Mouse (Mus musculus) left cerebral cortex, adult 9 months (tissue): ENCODE measurements around the gene Zfp626.
A peak's percentile ranks its signal among the peaks of the same experiment; 100 is the strongest.
"Not testable (repeated sequence)": the region's sequence is repeated elsewhere in the genome, so short reads cannot be mapped to it uniquely, and the experiment has no call there.

Experiments
- DNase-seq, 2 experiments: peaks; one replicate each; pipeline ENCODE4 v3.0.0; 2022; ENCODE audit warnings: low spot score in 2 of 2

Zfp626 gene

GRCm38 (mm10) chr7:27806896-27807295 is at the start of gene Zfp626:
Gene Zfp626, plus strand, starts transcription at chr7:27807196.
- DNase-seq: not testable (repeated sequence)

- no peak for DNase-seq
Observed at GRCm38 (mm10) chr7:27765176-27765886, 41.7 kb upstream of the Zfp626 start.

- DNase-seq: no peak
Observed at GRCm38 (mm10) chr7:27789306-27789705, 17.7 kb upstream of the Zfp626 start.

GRCm38 (mm10) chr7:27793865-27794264 is 13.1 kb upstream of the Zfp626 start:
- not testable (repeated sequence) for DNase-seq

- DNase-seq: no peak
Observed at GRCm38 (mm10) chr7:27794566-27794965, 12.4 kb upstream of the Zfp626 start.

- no peak for DNase-seq
Observed at GRCm38 (mm10) chr7:27797906-27798811, 8.8 kb upstream of the Zfp626 start.

GRCm38 (mm10) chr7:27801137-27801536 is 5.9 kb upstream of the Zfp626 start:
- DNase-seq: no peak

GRCm38 (mm10) chr7:27802986-27803385 is 4.0 kb upstream of the Zfp626 start:
- DNase-seq: no peak

- DNase-seq: peak; percentile 48 to 86
Observed at GRCm38 (mm10) chr7:27804297-27805030, 2.5 kb upstream of the Zfp626 start.

- DNase-seq: not testable (repeated sequence)
Observed at GRCm38 (mm10) chr7:27807305-27807704, 309 bp downstream of the Zfp626 start.

- no peak for DNase-seq
Observed at GRCm38 (mm10) chr7:27818526-27819110, 11.6 kb downstream of the Zfp626 start.

- DNase-seq: no peak
Observed at GRCm38 (mm10) chr7:27822611-27823010, 15.6 kb downstream of the Zfp626 start.

- no peak for DNase-seq
Observed at GRCm38 (mm10) chr7:27834131-27834530, 27.1 kb downstream of the Zfp626 start.

GRCm38 (mm10) chr7:27837896-27838295 is 30.9 kb downstream of the Zfp626 start:
- DNase-seq: no peak

- DNase-seq: peak; percentile 83 to 92
Observed at GRCm38 (mm10) chr7:27838323-27839249, 31.6 kb downstream of the Zfp626 start, which contains the start of gene Zfp59. Gene Zfp59, plus strand, starts transcription at chr7:27838607.

- no peak for DNase-seq
Observed at GRCm38 (mm10) chr7:27839596-27839995, 32.6 kb downstream of the Zfp626 start.

GRCm38 (mm10) chr7:27840104-27840503 is 33.1 kb downstream of the Zfp626 start:
- DNase-seq: no peak

GRCm38 (mm10) chr7:27857227-27857626 is 50.2 kb downstream of the Zfp626 start, which contains the start of gene Zfp607a:
Gene Zfp607a, plus strand, starts transcription at chr7:27857527.
- no peak for DNase-seq

- no peak for DNase-seq
Observed at GRCm38 (mm10) chr7:27859301-27860251, 52.6 kb downstream of the Zfp626 start.
